8 mouse cellular contexts compared by ENCODE assay signal in the genomic region with DNA sequence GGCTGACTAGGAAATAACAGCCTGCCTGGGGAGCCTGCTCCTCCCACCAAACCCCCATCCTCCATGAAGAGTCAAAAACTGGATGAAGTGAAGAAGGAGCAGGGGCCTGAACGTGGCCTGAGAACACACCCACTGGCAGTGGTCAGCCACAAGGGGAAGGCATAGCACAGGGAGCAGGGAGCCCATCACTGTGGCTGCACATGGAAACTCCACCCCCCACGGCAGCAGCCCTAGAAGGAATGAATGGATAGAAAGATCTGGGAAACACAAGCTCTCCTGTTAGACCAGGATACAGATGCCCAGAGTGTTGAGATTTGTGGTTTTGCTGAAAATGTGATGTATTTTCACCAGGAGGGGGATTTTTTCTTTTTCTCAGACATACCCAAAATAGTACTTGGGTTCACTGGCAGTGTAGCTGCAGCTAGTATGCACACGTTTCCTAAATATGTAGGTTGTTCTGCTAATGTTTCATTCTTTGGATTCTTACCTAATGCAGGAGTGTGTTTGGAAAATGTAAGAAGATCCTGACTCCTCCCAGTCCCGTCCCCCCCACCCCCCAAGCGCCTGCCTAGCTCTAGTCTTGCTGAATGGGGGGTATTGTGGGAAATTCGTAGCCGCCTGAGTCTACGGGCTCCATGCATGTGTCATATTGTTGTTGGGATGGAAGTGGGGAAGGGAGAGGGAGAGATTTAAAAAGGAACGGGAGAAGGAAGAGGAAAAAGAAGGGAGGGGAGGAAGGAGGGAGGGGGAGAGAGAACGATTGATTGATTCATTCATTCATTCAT. TPM values are rescaled to one million over a fixed set of nuclear protein-coding genes. Genes with fewer than 3 reads are reported as not detected.
DNase-seq lines count a peak whose midpoint lies in the region; ATAC-seq lines count a peak whose summit lies in the region.

No protein-coding gene starts in this region.

- H3K27me3 ChIP-seq in forebrain, embryonic 12.5 days = no peaks in the 10 kb centered on the region
- H3K27me3 ChIP-seq in limb, embryonic 15.5 days = no peaks in the 10 kb centered on the region

- no peak overlapping the region for H3K9ac ChIP-seq in forebrain, embryonic 12.5 days
- H3K9ac ChIP-seq in limb, embryonic 15.5 days = no peak overlapping the region

- H3K27ac ChIP-seq in forebrain, embryonic 12.5 days = peak overlapping the region; percentile 16; the same call in 1 of the 2 replicates
- peak overlapping the region; percentile 62 for H3K27ac ChIP-seq in limb, embryonic 15.5 days

- WGBS in forebrain, embryonic 12.5 days = 60% methylated on average over 10 of the region's 10 CpGs
- WGBS in limb, embryonic 15.5 days = 42% methylated on average over 10 of the region's 10 CpGs

- no peak overlapping the region for H3K4me3 ChIP-seq in forebrain, embryonic 12.5 days (replicated peaks)
- no peak overlapping the region for H3K4me3 ChIP-seq in limb, embryonic 15.5 days

- DNase-seq in frontal cortex, postnatal 10 days (ENCODE audit: low spot score in 2 of 2) = peak; percentile 46 to 59
- DNase-seq in frontal cortex, adult 2 months (ENCODE audit: extremely low spot score in 1 of 2, low spot score in 1 of 2) = no peak
- peak; percentile 73 for DNase-seq in 3T3-L1 (ENCODE audit: low read depth, low spot score)
- no peak for DNase-seq in urinary bladder, postnatal 36 days (ENCODE audit: low spot score in 2 of 2)
- DNase-seq in thymus, postnatal 14 days = no peak
- DNase-seq in adrenal gland, postnatal 25 days = no peak

- H3K4me2 ChIP-seq in forebrain, embryonic 12.5 days = no peak overlapping the region
- H3K4me2 ChIP-seq in limb, embryonic 15.5 days = no peak overlapping the region

- H3K9me3 ChIP-seq in forebrain, embryonic 12.5 days = no peaks in the 10 kb centered on the region
- no peaks in the 10 kb centered on the region for H3K9me3 ChIP-seq in limb, embryonic 15.5 days

- ATAC-seq in forebrain, embryonic 12.5 days (ENCODE audit: low FRiP score) = no peak
- ATAC-seq in limb, embryonic 15.5 days (ENCODE audit: insufficient number of reproducible peaks, low FRiP score, low TSS enrichment, low read depth) = peak; percentile 79

- H3K36me3 ChIP-seq in forebrain, embryonic 12.5 days (replicated peaks) = no peaks in the 10 kb centered on the region
- no peaks in the 10 kb centered on the region for H3K36me3 ChIP-seq in limb, embryonic 15.5 days

- peaks cover 15% of the 10 kb centered on the region for H3K4me1 ChIP-seq in forebrain, embryonic 12.5 days
- H3K4me1 ChIP-seq in limb, embryonic 15.5 days = peaks cover 30% of the 10 kb centered on the region

RNA-seq across cellular contexts. Expression of a gene that starts 56.8 kb away (rescaled TPM):
- polyA plus RNA-seq in frontal cortex, adult 2 months (2012; rRNA removed) = 18.2 and 19.2 TPM in 2 replicates
- 13.8 and 15.6 TPM in 2 replicates for polyA plus RNA-seq in forebrain, embryonic 12.5 days (2016; fragmentation: Nextera tagmentation; extraction: Ambion mirVana)
- polyA plus RNA-seq in limb, embryonic 15.5 days (2015; fragmentation: Nextera tagmentation; extraction: Ambion mirVana) = 22.4 and 24.9 TPM in 2 replicates
- total RNA-seq in adrenal gland, postnatal 25 days (2021) = 33.6 and 41.1 TPM in 2 replicates

Comparison
In these comparisons a context has a peak if more than half of its experiments do, and no peak if none do; other contexts are left out.
1. DNase-seq: peak in frontal cortex, postnatal 10 days (2 of 2) and 3T3-L1 (single experiment); none in frontal cortex, adult 2 months (0 of 2), urinary bladder, postnatal 36 days (0 of 2), thymus, postnatal 14 days (single experiment) and adrenal gland, postnatal 25 days (single experiment).